Mouse (Mus musculus): ENCODE measurements around the gene Sema5a. TPM values are rescaled to one million over a fixed set of nuclear protein-coding genes. Genes with fewer than 3 reads are reported as not detected.

Gene Sema5a
- total and polyA plus RNA-seq, 2 experiments from 2014 or later = 7.6 to 21.5 TPM

- DNase-seq (no peak), ATAC-seq (no peak; the same call in 1 of the 2 replicates)
- Histone ChIP-seq H3K4me3 (ENCODE audit: low read depth, low read length) (no peak overlapping the region), H3K36me3 (ENCODE audit: insufficient read depth) (no peaks in the 10 kb centered on the region), H3K27me3 (ENCODE audit: insufficient read depth, low read length) (no peaks in the 10 kb centered on the region), H3K9ac (no peak overlapping the region), H3K4me1 (ENCODE audit: insufficient read depth) (no peaks in the 10 kb centered on the region), H3K9me3 (ENCODE audit: low read length) (no peaks in the 10 kb centered on the region), H3K4me2 (ENCODE audit: low read depth) (no peak overlapping the region), H3K27ac (ENCODE audit: low read depth, low read length) (no peak overlapping the region)
- no peak for TF ChIP-seq CTCF (IDR thresholded peaks at IDR 0.05; ENCODE audit: low read depth)
- 69% methylated on average over 6 of the region's 6 CpGs for WGBS
Measured at GRCm38 (mm10) chr15:32298525-32298924, 53.9 kb downstream of the Sema5a start.

GRCm38 (mm10) chr15:32300991-32301390 lies 56.4 kb downstream of the Sema5a start:
- Histone ChIP-seq H3K36me3 (ENCODE audit: insufficient read depth) (no peaks in the 10 kb centered on the region), H3K4me1 (ENCODE audit: insufficient read depth) (no peaks in the 10 kb centered on the region), H3K9ac (no peak overlapping the region), H3K9me3 (ENCODE audit: low read length) (no peaks in the 10 kb centered on the region), H3K27ac (ENCODE audit: low read depth, low read length) (no peak overlapping the region), H3K4me3 (ENCODE audit: low read depth, low read length) (no peak overlapping the region), H3K27me3 (ENCODE audit: insufficient read depth, low read length) (no peaks in the 10 kb centered on the region), H3K4me2 (ENCODE audit: low read depth) (no peak overlapping the region)
- no peak for TF ChIP-seq CTCF (IDR thresholded peaks at IDR 0.05; ENCODE audit: low read depth)
- no peak for DNase-seq
- ATAC-seq = no peak
- WGBS = 59% methylated on average over 4 of the region's 4 CpGs

- Histone ChIP-seq H3K27ac (ENCODE audit: low read depth, low read length) (no peak overlapping the region), H3K36me3 (ENCODE audit: insufficient read depth) (no peaks in the 10 kb centered on the region), H3K4me2 (ENCODE audit: low read depth) (no peak overlapping the region), H3K4me3 (ENCODE audit: low read depth, low read length) (no peak overlapping the region), H3K9ac (no peak overlapping the region), H3K4me1 (ENCODE audit: insufficient read depth) (no peaks in the 10 kb centered on the region), H3K9me3 (ENCODE audit: low read length) (no peaks in the 10 kb centered on the region), H3K27me3 (ENCODE audit: insufficient read depth, low read length) (no peaks in the 10 kb centered on the region)
- 87% methylated on average over 6 of the region's 6 CpGs for WGBS
- no peak for TF ChIP-seq CTCF (IDR thresholded peaks at IDR 0.05; ENCODE audit: low read depth)
- DNase-seq (no peak), ATAC-seq (no peak)
Measured at GRCm38 (mm10) chr15:32306557-32307243, 62.1 kb downstream of the Sema5a start.

- Histone ChIP-seq H3K27ac (ENCODE audit: low read depth, low read length) (no peak overlapping the region), H3K9ac (no peak overlapping the region), H3K4me2 (ENCODE audit: low read depth) (no peak overlapping the region), H3K36me3 (ENCODE audit: insufficient read depth) (no peaks in the 10 kb centered on the region), H3K9me3 (ENCODE audit: low read length) (no peaks in the 10 kb centered on the region), H3K4me1 (ENCODE audit: insufficient read depth) (no peaks in the 10 kb centered on the region), H3K4me3 (ENCODE audit: low read depth, low read length) (no peak overlapping the region), H3K27me3 (ENCODE audit: insufficient read depth, low read length) (no peaks in the 10 kb centered on the region)
- DNase-seq = no peak
- no peak for ATAC-seq
- no peak for TF ChIP-seq CTCF (IDR thresholded peaks at IDR 0.05; ENCODE audit: low read depth)
- WGBS = 85% methylated on average over 8 of the region's 8 CpGs
Measured at GRCm38 (mm10) chr15:32310834-32311233, 66.2 kb downstream of the Sema5a start.

GRCm38 (mm10) chr15:32311287-32311686 lies 66.7 kb downstream of the Sema5a start:
- no peak for DNase-seq
- Histone ChIP-seq H3K4me3 (ENCODE audit: low read depth, low read length) (no peak overlapping the region), H3K4me1 (ENCODE audit: insufficient read depth) (no peaks in the 10 kb centered on the region), H3K4me2 (ENCODE audit: low read depth) (no peak overlapping the region), H3K9ac (no peak overlapping the region), H3K27ac (ENCODE audit: low read depth, low read length) (no peak overlapping the region), H3K27me3 (ENCODE audit: insufficient read depth, low read length) (no peaks in the 10 kb centered on the region), H3K36me3 (ENCODE audit: insufficient read depth) (no peaks in the 10 kb centered on the region), H3K9me3 (ENCODE audit: low read length) (no peaks in the 10 kb centered on the region)
- WGBS = 50% methylated on average over 8 of the region's 8 CpGs
- no peak for ATAC-seq
- TF ChIP-seq CTCF (IDR thresholded peaks at IDR 0.05; ENCODE audit: low read depth) = no peak

- TF ChIP-seq CTCF (IDR thresholded peaks at IDR 0.05; ENCODE audit: low read depth) = no peak
- Histone ChIP-seq H3K9me3 (ENCODE audit: low read length) (no peaks in the 10 kb centered on the region), H3K4me3 (ENCODE audit: low read depth, low read length) (no peak overlapping the region), H3K27ac (ENCODE audit: low read depth, low read length) (no peak overlapping the region), H3K9ac (no peak overlapping the region), H3K36me3 (ENCODE audit: insufficient read depth) (no peaks in the 10 kb centered on the region), H3K27me3 (ENCODE audit: insufficient read depth, low read length) (no peaks in the 10 kb centered on the region), H3K4me2 (ENCODE audit: low read depth) (no peak overlapping the region), H3K4me1 (ENCODE audit: insufficient read depth) (no peaks in the 10 kb centered on the region)
- DNase-seq = no peak
- WGBS = 76% methylated on average over 5 of the region's 5 CpGs
- no peak for ATAC-seq
Measured at GRCm38 (mm10) chr15:32317074-32317473, 72.5 kb downstream of the Sema5a start.

GRCm38 (mm10) chr15:32320739-32321138 lies 76.1 kb downstream of the Sema5a start:
- WGBS = 92% methylated on average over 3 of the region's 3 CpGs
- no peak for DNase-seq
- H3K4me1 ChIP-seq (ENCODE audit: insufficient read depth) = peaks cover 7% of the 10 kb centered on the region; the same call in 1 of the 2 replicates
- no peak overlapping the region for H3K4me2 ChIP-seq (ENCODE audit: low read depth)
- no peak overlapping the region for H3K9ac ChIP-seq
- TF ChIP-seq CTCF (IDR thresholded peaks at IDR 0.05; ENCODE audit: low read depth) = no peak
- H3K36me3 ChIP-seq (ENCODE audit: insufficient read depth) = no peaks in the 10 kb centered on the region
- no peaks in the 10 kb centered on the region for H3K27me3 ChIP-seq (ENCODE audit: insufficient read depth, low read length)
- no peak overlapping the region for H3K4me3 ChIP-seq (ENCODE audit: low read depth, low read length)
- ATAC-seq = no peak
- no peak overlapping the region for H3K27ac ChIP-seq (ENCODE audit: low read depth, low read length)
- no peaks in the 10 kb centered on the region for H3K9me3 ChIP-seq (ENCODE audit: low read length)

Data from forebrain, postnatal 0 days (tissue).